Mouse (Mus musculus): ENCODE measurements around the gene Trap1.
A peak's percentile ranks its signal among the peaks of the same experiment; 100 is the strongest.
"Not testable (repeated sequence)": the region's sequence is repeated elsewhere in the genome, so short reads cannot be mapped to it uniquely, and the experiment has no call there.

The Trap1 gene

GRCm38 (mm10) chr16:4077384-4078061 lies at the start of gene Trap1:
Trap1 (minus strand) TSS chr16:4077827.
- peak; percentile 95 for DNase-seq

GRCm38 (mm10) chr16:4117072-4117471 lies 39.4 kb upstream of the Trap1 start:
- DNase-seq: no peak

GRCm38 (mm10) chr16:4100374-4100773 lies 22.7 kb upstream of the Trap1 start:
- no peak for DNase-seq

GRCm38 (mm10) chr16:4097521-4097920 lies 19.9 kb upstream of the Trap1 start:
- DNase-seq: no peak

GRCm38 (mm10) chr16:4096898-4097297 lies 19.3 kb upstream of the Trap1 start:
- DNase-seq: no peak

- no peak for DNase-seq
Measured at GRCm38 (mm10) chr16:4096141-4096540, 18.5 kb upstream of the Trap1 start.

- no peak for DNase-seq
Measured at GRCm38 (mm10) chr16:4087214-4087913, 9.7 kb upstream of the Trap1 start.

- no peak for DNase-seq
Measured at GRCm38 (mm10) chr16:4085851-4086387, 8.3 kb upstream of the Trap1 start.

GRCm38 (mm10) chr16:4085051-4085450 lies 7.4 kb upstream of the Trap1 start:
- no peak for DNase-seq

GRCm38 (mm10) chr16:4080419-4080818 lies 2.8 kb upstream of the Trap1 start:
- not testable (repeated sequence) for DNase-seq

GRCm38 (mm10) chr16:4079656-4080055 lies 2.0 kb upstream of the Trap1 start:
- peak; percentile 10 for DNase-seq

GRCm38 (mm10) chr16:4078302-4078701 lies 675 bp upstream of the Trap1 start:
- not testable (repeated sequence) for DNase-seq

- no peak for DNase-seq
Measured at GRCm38 (mm10) chr16:4074836-4075235, 2.8 kb downstream of the Trap1 start.

GRCm38 (mm10) chr16:4074297-4074696 lies 3.3 kb downstream of the Trap1 start:
- DNase-seq: no peak

- peak; percentile 76 for DNase-seq
Measured at GRCm38 (mm10) chr16:4068588-4068987, 9.0 kb downstream of the Trap1 start.

GRCm38 (mm10) chr16:4064945-4065344 lies 12.7 kb downstream of the Trap1 start:
- DNase-seq: no peak

- no peak for DNase-seq
Measured at GRCm38 (mm10) chr16:4053811-4054210, 23.8 kb downstream of the Trap1 start.

- no peak for DNase-seq
Measured at GRCm38 (mm10) chr16:4052601-4053000, 25.0 kb downstream of the Trap1 start.

- no peak for DNase-seq
Measured at GRCm38 (mm10) chr16:4045524-4045923, 32.1 kb downstream of the Trap1 start.

- no peak for DNase-seq
Measured at GRCm38 (mm10) chr16:4044093-4044492, 33.5 kb downstream of the Trap1 start.

GRCm38 (mm10) chr16:4041646-4042045 lies 36.0 kb downstream of the Trap1 start:
- DNase-seq: no peak

- DNase-seq: no peak
Measured at GRCm38 (mm10) chr16:4040206-4040605, 37.4 kb downstream of the Trap1 start.

- DNase-seq: no peak
Measured at GRCm38 (mm10) chr16:4037690-4038089, 39.9 kb downstream of the Trap1 start.

GRCm38 (mm10) chr16:4036807-4037206 lies 40.8 kb downstream of the Trap1 start, which contains the start of gene Dnase1:
Dnase1 (plus strand) TSS chr16:4036942.
- DNase-seq: no peak

Measured in lung, postnatal 14 days (tissue).